Comparison of ENCODE assay signal across 14 mouse cellular contexts in genomic region chr12:36136285-36136684, GRCm38 (mm10). TPM values are rescaled to one million over a fixed set of nuclear protein-coding genes. Genes with fewer than 3 reads are reported as not detected.
DNase-seq lines count a peak whose midpoint lies in the region; ATAC-seq and TF ChIP-seq lines count a peak whose summit lies in the region.
"Had no signal": no experiment of that assay in that cellular context is flagged by ENCODE, and none has a peak within 500 bp of the region (broad histone marks: within the 10 kb centered on the region; RNA-seq: fewer than 3 reads in every experiment).

No protein-coding gene starts in this region.

- H3K4me1 ChIP-seq in heart, postnatal 0 days (ENCODE audit: control insufficient read depth, insufficient read depth) = peaks cover 26% of the 10 kb centered on the region; the same call in 1 of the 2 replicates
- no peaks in the 10 kb centered on the region for H3K4me1 ChIP-seq in kidney, embryonic 16.5 days (ENCODE audit: insufficient read depth, low read length)
- no peaks in the 10 kb centered on the region for H3K4me1 ChIP-seq in midbrain, embryonic 13.5 days (replicated peaks)
- H3K4me1 ChIP-seq: hindbrain, embryonic 15.5 days had no signal

- H3K9ac ChIP-seq in heart, postnatal 0 days (replicated peaks; ENCODE audit: low read depth, low read length) = no peak overlapping the region
- no peak overlapping the region for H3K9ac ChIP-seq in kidney, embryonic 16.5 days (replicated peaks; ENCODE audit: low read length)
- H3K9ac ChIP-seq in midbrain, embryonic 13.5 days (replicated peaks) = no peak overlapping the region
- H3K9ac ChIP-seq: hindbrain, embryonic 15.5 days; lung, embryonic 14.5 days had no signal

- no peak for TF ChIP-seq EP300 in heart, postnatal 0 days (IDR thresholded peaks at IDR 0.05; ENCODE audit: low read depth)

- H3K9me3 ChIP-seq in heart, postnatal 0 days (replicated peaks; ENCODE audit: control insufficient read depth, low read length) = no peaks in the 10 kb centered on the region
- H3K9me3 ChIP-seq in kidney, embryonic 16.5 days (ENCODE audit: low read length) = no peaks in the 10 kb centered on the region
- H3K9me3 ChIP-seq in midbrain, embryonic 13.5 days = no peaks in the 10 kb centered on the region
- H3K9me3 ChIP-seq: hindbrain, embryonic 15.5 days had no signal

- no peak overlapping the region for H3K4me3 ChIP-seq in heart, postnatal 0 days (ENCODE audit: low read depth, low read length)
- no peak overlapping the region for H3K4me3 ChIP-seq in kidney, embryonic 16.5 days (ENCODE audit: low read length)
- H3K4me3 ChIP-seq in midbrain, embryonic 13.5 days (replicated peaks) = no peak overlapping the region
- H3K4me3 ChIP-seq: hindbrain, embryonic 15.5 days; layer of hippocampus, adult 2 months had no signal

- H3K36me3 ChIP-seq in heart, postnatal 0 days (replicated peaks; ENCODE audit: control insufficient read depth, insufficient read depth, low read length) = peaks cover 23% of the 10 kb centered on the region; the same call in 1 of the 2 replicates
- H3K36me3 ChIP-seq in kidney, embryonic 16.5 days (ENCODE audit: insufficient read depth, low read length) = peaks cover 28% of the 10 kb centered on the region
- H3K36me3 ChIP-seq in midbrain, embryonic 13.5 days = peaks cover 50% of the 10 kb centered on the region

- no peaks in the 10 kb centered on the region for H3K27me3 ChIP-seq in heart, postnatal 0 days (ENCODE audit: control insufficient read depth, insufficient read depth, low read length)
- H3K27me3 ChIP-seq in kidney, embryonic 16.5 days (ENCODE audit: insufficient read depth, low read length) = no peaks in the 10 kb centered on the region
- no peaks in the 10 kb centered on the region for H3K27me3 ChIP-seq in midbrain, embryonic 13.5 days
- H3K27me3 ChIP-seq: hindbrain, embryonic 15.5 days had no signal

- 0 out of 2 replicates have a peak overlapping the region, but pooled peaks have one; percentile 42 for H3K4me2 ChIP-seq in heart, postnatal 0 days (ENCODE audit: low read depth, low read length)
- no peak overlapping the region for H3K4me2 ChIP-seq in kidney, embryonic 16.5 days (replicated peaks; ENCODE audit: low read depth, low read length)
- no peak overlapping the region for H3K4me2 ChIP-seq in midbrain, embryonic 13.5 days (replicated peaks)
- H3K4me2 ChIP-seq: hindbrain, embryonic 15.5 days; lung, embryonic 14.5 days had no signal

- no peak for ATAC-seq in heart, postnatal 0 days (ENCODE audit: insufficient read depth, low read depth)
- peak; percentile 60 for ATAC-seq in megakaryocyte, adult 5-6 weeks (ENCODE audit: poor library complexity, severe bottlenecking)
- ATAC-seq in kidney, embryonic 16.5 days (ENCODE audit: low FRiP score, low TSS enrichment) = no peak
- ATAC-seq in midbrain, embryonic 13.5 days = no peak

- WGBS in heart, postnatal 0 days = 69% methylated on average over 8 of the region's 8 CpGs
- 96% methylated on average over 8 of the region's 8 CpGs for WGBS in kidney, embryonic 16.5 days
- WGBS in midbrain, embryonic 13.5 days = 97% methylated on average over 8 of the region's 8 CpGs

- DNase-seq in heart, postnatal 0 days (ENCODE audit: low spot score) = no peak
- no peak for DNase-seq in heart, adult 9 months (ENCODE audit: low spot score in 2 of 2)
- DNase-seq in CD8-positive naive resting alpha-beta T cell, adult 2 months (ENCODE audit: low read depth in 2 of 2, low spot score in 2 of 2) = peak; percentile 45 to 60
- peak; percentile 62 for DNase-seq in thymus, postnatal 14 days
- DNase-seq in cerebellum, adult 11 months = no peak
- DNase-seq: adrenal gland, adult 8-10 months; cerebellum, postnatal 10 days; liver; lung, embryonic 14.5 days had no signal

- peak overlapping the region; percentile 86 for H3K27ac ChIP-seq in heart, postnatal 0 days (ENCODE audit: low read depth)
- no peak overlapping the region for H3K27ac ChIP-seq in kidney, embryonic 16.5 days (ENCODE audit: low read length)
- no peak overlapping the region for H3K27ac ChIP-seq in midbrain, embryonic 13.5 days
- H3K27ac ChIP-seq: hindbrain, embryonic 15.5 days; layer of hippocampus, adult 2 months had no signal

- TF ChIP-seq CTCF in heart, postnatal 0 days (IDR thresholded peaks at IDR 0.05; ENCODE audit: low read depth) = no peak

RNA-seq across cellular contexts. Expression of gene Ankmy2, which starts 20.6 kb away (rescaled TPM):
- 8.9 and 9.9 TPM in 2 replicates for total RNA-seq in heart, postnatal 0 days (2014; rRNA removed; ENCODE audit: low replicate concordance)
- polyA plus RNA-seq in heart, postnatal 0 days (2015; fragmentation: Nextera tagmentation; extraction: Ambion mirVana) = 23.1 and 24.8 TPM in 2 replicates
- 13.8 and 15.5 TPM in 2 replicates for total RNA-seq in megakaryocyte, adult 5-6 weeks (2015)
- total RNA-seq in megakaryocyte, adult 5-6 weeks (2017) = 17.2 and 21.6 TPM in 2 replicates
- polyA plus RNA-seq in kidney, embryonic 16.5 days (2015; fragmentation: Nextera tagmentation; extraction: Ambion mirVana) = 37.4 and 41.6 TPM in 2 replicates
- 51.1 and 56.8 TPM in 2 replicates for polyA plus RNA-seq in midbrain, embryonic 13.5 days (2015; fragmentation: Nextera tagmentation; extraction: Ambion mirVana)

RNA-seq across cellular contexts. Expression of gene Bzw2, which starts 21.6 kb away (rescaled TPM):
- 147 and 151 TPM in 2 replicates for total RNA-seq in heart, postnatal 0 days (2014; rRNA removed; ENCODE audit: low replicate concordance)
- polyA plus RNA-seq in heart, postnatal 0 days (2015; fragmentation: Nextera tagmentation; extraction: Ambion mirVana) = 189 and 203 TPM in 2 replicates
- 26.5 and 30.0 TPM in 2 replicates for total RNA-seq in megakaryocyte, adult 5-6 weeks (2015)
- total RNA-seq in megakaryocyte, adult 5-6 weeks (2017) = 20.0 and 24.5 TPM in 2 replicates
- polyA plus RNA-seq in kidney, embryonic 16.5 days (2015; fragmentation: Nextera tagmentation; extraction: Ambion mirVana) = 198 and 218 TPM in 2 replicates
- polyA plus RNA-seq in midbrain, embryonic 13.5 days (2015; fragmentation: Nextera tagmentation; extraction: Ambion mirVana) = 388 and 407 TPM in 2 replicates

Comparison
In these comparisons a context has a peak if more than half of its experiments do, and no peak if none do; other contexts are left out.
1. DNase-seq: peak in CD8-positive naive resting alpha-beta T cell, adult 2 months (2 of 2) and thymus, postnatal 14 days (single experiment); none in heart, postnatal 0 days (single experiment), heart, adult 9 months (0 of 2) and cerebellum, adult 11 months (single experiment).